Mouse (Mus musculus): ENCODE results near the gene Ppara.

Gene Ppara

DNA sequence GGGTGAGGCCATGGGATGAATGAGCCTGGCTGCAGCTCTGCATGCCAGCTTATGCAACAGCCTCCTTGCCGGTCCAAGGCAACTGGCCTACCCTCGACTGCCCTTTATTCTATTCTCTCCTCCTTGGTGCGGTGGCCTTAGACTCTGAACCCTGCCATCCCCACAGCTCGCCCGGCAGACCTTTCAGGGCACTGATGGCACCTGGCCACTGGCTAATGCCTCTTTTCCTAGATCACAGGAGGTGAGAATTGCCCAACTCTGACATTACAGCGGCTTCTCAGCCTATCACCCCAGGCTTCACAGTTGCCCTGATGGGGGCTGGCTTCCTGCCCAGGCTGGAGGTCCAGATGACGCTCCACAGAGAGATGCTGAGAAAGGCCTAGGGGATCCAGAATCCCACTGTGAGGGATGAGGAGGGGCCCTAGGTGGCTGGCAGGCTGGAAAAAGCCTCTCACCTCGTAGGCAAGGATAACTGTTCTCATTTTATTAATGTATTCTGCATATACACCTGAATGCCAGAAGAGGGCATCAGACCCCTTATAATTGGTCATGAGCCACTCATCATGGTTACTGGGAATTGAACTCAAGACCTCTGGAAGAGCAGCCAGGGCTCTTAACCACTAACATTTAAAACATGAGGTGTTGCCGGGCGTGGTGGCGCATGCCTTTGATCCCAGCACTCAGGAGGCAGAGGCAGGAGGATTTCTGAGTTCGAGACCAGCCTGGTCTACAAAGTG is 117.0 kb downstream of the Ppara start:
- no peak for DNase-seq (ENCODE audit: low spot score in 2 of 2)
